Mouse (Mus musculus): ENCODE results near the gene Tsen54.
"Not testable (repeated sequence)": the region's sequence is repeated elsewhere in the genome, so short reads cannot be mapped to it uniquely, and the experiment has no call there.

Tsen54 gene

GRCm38 (mm10) chr11:115844240-115844639, 29.7 kb downstream of the Tsen54 start:
- in situ Hi-C loops (cut with MboI; ENCODE audit: unreplicated experiment in 2 of 2) = no loop called here

- in situ Hi-C loops (cut with MboI; ENCODE audit: unreplicated experiment in 2 of 2) = no loop called here
Measured at GRCm38 (mm10) chr11:115845819-115846218, 31.3 kb downstream of the Tsen54 start.

- in situ Hi-C loops (cut with MboI; ENCODE audit: unreplicated experiment in 2 of 2) = no loop called here
Measured at GRCm38 (mm10) chr11:115854674-115855073, 40.1 kb downstream of the Tsen54 start.

- in situ Hi-C loops (cut with MboI; ENCODE audit: unreplicated experiment in 2 of 2) = not testable (repeated sequence)
Measured at GRCm38 (mm10) chr11:115857146-115857545, 42.6 kb downstream of the Tsen54 start.

- in situ Hi-C loops (cut with MboI; ENCODE audit: unreplicated experiment in 2 of 2) = no loop called here
Measured at GRCm38 (mm10) chr11:115857936-115858335, 43.4 kb downstream of the Tsen54 start.

- in situ Hi-C loops (cut with MboI; ENCODE audit: unreplicated experiment in 2 of 2) = no loop called here
Measured at GRCm38 (mm10) chr11:115858354-115858753, 43.8 kb downstream of the Tsen54 start, which contains the start of gene Myo15b. TSS of gene Myo15b (plus strand) at chr11:115858406.

GRCm38 (mm10) chr11:115859143-115859945, 44.8 kb downstream of the Tsen54 start:
- in situ Hi-C loops (cut with MboI; ENCODE audit: unreplicated experiment in 2 of 2) = no loop called here

- in situ Hi-C loops (cut with MboI; ENCODE audit: unreplicated experiment in 2 of 2) = no loop called here
Measured at GRCm38 (mm10) chr11:115863895-115864294, 49.4 kb downstream of the Tsen54 start.

- in situ Hi-C loops (cut with MboI; ENCODE audit: unreplicated experiment in 2 of 2) = no loop called here
Measured at GRCm38 (mm10) chr11:115869393-115869792, 54.9 kb downstream of the Tsen54 start.

- in situ Hi-C loops (cut with MboI; ENCODE audit: unreplicated experiment in 2 of 2) = loop anchor here in 1 of 2 experiments (5.0 kb wide), 1 partner anchor 145 kb away; no protein-coding TSS in a partner anchor
Measured at GRCm38 (mm10) chr11:115872437-115872836, 57.9 kb downstream of the Tsen54 start.

All from v-Abl transformed pro-B cells (cell line).